9 mouse cellular contexts compared by ENCODE assay signal in the genomic region with DNA sequence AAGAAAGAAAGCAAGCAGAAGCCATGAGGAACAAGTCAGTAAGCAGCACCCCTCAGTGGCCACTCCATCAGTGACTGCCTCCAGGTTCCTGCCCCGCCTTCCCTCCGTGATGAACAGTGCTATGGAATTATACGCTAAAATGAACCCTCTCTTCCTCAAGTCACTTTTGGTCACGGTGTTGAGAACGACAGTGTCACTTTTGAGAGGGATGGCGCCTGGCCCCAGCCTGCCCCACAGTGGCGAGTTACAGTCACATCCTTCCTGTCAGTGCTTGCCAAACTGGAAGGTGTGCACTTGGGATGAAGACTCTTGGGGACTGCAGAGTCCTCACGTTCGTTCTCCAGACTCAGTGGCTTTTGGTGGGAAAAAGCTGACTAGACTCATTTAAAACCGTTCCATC. TPM values are rescaled to one million over a fixed set of nuclear protein-coding genes. Genes with fewer than 3 reads are reported as not detected.
DNase-seq lines count a peak whose midpoint lies in the region; ATAC-seq and TF ChIP-seq lines count a peak whose summit lies in the region.
"Had no signal": no experiment of that assay in that cellular context is flagged by ENCODE, and none has a peak within 500 bp of the region (broad histone marks: within the 10 kb centered on the region; RNA-seq: fewer than 3 reads in every experiment).

No protein-coding gene starts in this region.

- H3K4me1 ChIP-seq in spleen, adult 2 months (ENCODE audit: control insufficient read depth, insufficient read depth, insufficient read length), result no peaks in the 10 kb centered on the region
- no peaks in the 10 kb centered on the region for H3K4me1 ChIP-seq in forebrain, embryonic 13.5 days
- H3K4me1 ChIP-seq in midbrain, embryonic 14.5 days (ENCODE audit: control insufficient read depth, insufficient read depth, low read length), result no peaks in the 10 kb centered on the region

- ATAC-seq in forebrain, embryonic 13.5 days, result no peak
- ATAC-seq in midbrain, embryonic 14.5 days (ENCODE audit: low FRiP score, low TSS enrichment), result no peak

- no peaks in the 10 kb centered on the region for H3K36me3 ChIP-seq in spleen, adult 2 months (ENCODE audit: control insufficient read depth, insufficient read depth, low read length)
- no peaks in the 10 kb centered on the region for H3K36me3 ChIP-seq in forebrain, embryonic 13.5 days (ENCODE audit: poor library complexity, severe bottlenecking)
- no peaks in the 10 kb centered on the region for H3K36me3 ChIP-seq in midbrain, embryonic 14.5 days (ENCODE audit: control insufficient read depth, insufficient read depth, low read length)
- H3K36me3 ChIP-seq: heart, embryonic 15.5 days had no signal

- H3K4me3 ChIP-seq in spleen, adult 2 months (ENCODE audit: extremely low read depth, insufficient read depth, insufficient read length), result no peak overlapping the region
- no peak overlapping the region for H3K4me3 ChIP-seq in forebrain, embryonic 13.5 days
- no peak overlapping the region for H3K4me3 ChIP-seq in midbrain, embryonic 14.5 days (replicated peaks; ENCODE audit: low read depth, low read length)
- H3K4me3 ChIP-seq: heart, embryonic 15.5 days had no signal

- no peak overlapping the region for H3K4me2 ChIP-seq in forebrain, embryonic 13.5 days
- no peak overlapping the region for H3K4me2 ChIP-seq in midbrain, embryonic 14.5 days (ENCODE audit: low read length)
- H3K4me2 ChIP-seq: heart, embryonic 15.5 days had no signal

- no peaks in the 10 kb centered on the region for H3K27me3 ChIP-seq in spleen, adult 2 months (ENCODE audit: control insufficient read depth, insufficient read depth, low read length)
- no peaks in the 10 kb centered on the region for H3K27me3 ChIP-seq in forebrain, embryonic 13.5 days
- H3K27me3 ChIP-seq in midbrain, embryonic 14.5 days (ENCODE audit: control insufficient read depth, insufficient read depth, low read length), result no peaks in the 10 kb centered on the region
- H3K27me3 ChIP-seq: heart, embryonic 15.5 days had no signal

- H3K27ac ChIP-seq in spleen, adult 2 months (ENCODE audit: insufficient read depth, low read length), result no peak overlapping the region
- no peak overlapping the region for H3K27ac ChIP-seq in forebrain, embryonic 13.5 days
- no peak overlapping the region for H3K27ac ChIP-seq in midbrain, embryonic 14.5 days (replicated peaks; ENCODE audit: low read depth, low read length)
- H3K27ac ChIP-seq: heart, embryonic 15.5 days had no signal

- 23% methylated on average over 10 of the region's 10 CpGs for WGBS in spleen, adult 2 months
- WGBS in forebrain, embryonic 13.5 days, result 47% methylated on average over 10 of the region's 10 CpGs
- 44% methylated on average over 10 of the region's 10 CpGs for WGBS in midbrain, embryonic 14.5 days

- DNase-seq in cerebellum, postnatal 14 days, result peak; percentile 52 to 60
- no peak for DNase-seq in cerebellum, adult 11-12 months
- DNase-seq in spleen, adult 2 months (ENCODE audit: low read depth in 1 of 2, low spot score in 2 of 2), result peak in 1 of 2 experiments; percentile 15
- DNase-seq in spleen, postnatal 14 days (ENCODE audit: low spot score in 2 of 2), result no peak
- peak; percentile 56 to 69 for DNase-seq in kidney, postnatal 36 days
- peak; percentile 64 for DNase-seq in thymus, postnatal 25 days
- DNase-seq in midbrain, embryonic 14.5 days, result no peak

- no peak for TF ChIP-seq POLR2A in spleen, adult 2 months (IDR thresholded peaks at IDR 0.05; ENCODE audit: low read depth, low read length)

- H3K9ac ChIP-seq in forebrain, embryonic 13.5 days, result no peak overlapping the region
- no peak overlapping the region for H3K9ac ChIP-seq in midbrain, embryonic 14.5 days (replicated peaks; ENCODE audit: low read length)
- H3K9ac ChIP-seq: heart, embryonic 15.5 days had no signal

- no peaks in the 10 kb centered on the region for H3K9me3 ChIP-seq in forebrain, embryonic 13.5 days (replicated peaks)
- H3K9me3 ChIP-seq in midbrain, embryonic 14.5 days (ENCODE audit: control insufficient read depth, low read length), result no peaks in the 10 kb centered on the region
- H3K9me3 ChIP-seq: heart, embryonic 15.5 days had no signal

- peak; percentile 50; the same call in 1 of the 2 replicates for TF ChIP-seq CTCF in spleen, adult 2 months (IDR thresholded peaks at IDR 0.05; ENCODE audit: extremely low read depth, insufficient read depth, insufficient read length, insufficient replicate concordance)

RNA-seq across cellular contexts. Expression of gene Batf, which starts 39.1 kb away (rescaled TPM):
- polyA plus RNA-seq in spleen, adult 2 months (2012; rRNA removed), result 15.4 and 18.5 TPM in 2 replicates
- 0.38 and 0.53 TPM in 2 replicates for polyA plus RNA-seq in forebrain, embryonic 13.5 days (2015; fragmentation: Nextera tagmentation; extraction: Ambion mirVana)
- polyA plus RNA-seq in midbrain, embryonic 14.5 days (2014; fragmentation: Nextera tagmentation; extraction: Ambion mirVana), result 0.68 TPM in 1 of 2 replicates, not detected in the other

RNA-seq across cellular contexts. Expression of gene Jdp2, which starts 48.5 kb away (rescaled TPM):
- polyA plus RNA-seq in spleen, adult 2 months (2012; rRNA removed), result 8.2 and 9.6 TPM in 2 replicates
- 0.21 TPM in 1 of 2 replicates, not detected in the other for polyA plus RNA-seq in forebrain, embryonic 13.5 days (2015; fragmentation: Nextera tagmentation; extraction: Ambion mirVana)
- polyA plus RNA-seq in midbrain, embryonic 14.5 days (2014; fragmentation: Nextera tagmentation; extraction: Ambion mirVana), result 0.68 and 1.1 TPM in 2 replicates

Comparison
In these comparisons a context has a peak if more than half of its experiments do, and no peak if none do; other contexts are left out.
1. DNase-seq: peak in cerebellum, postnatal 14 days (2 of 2), kidney, postnatal 36 days (2 of 2) and thymus, postnatal 25 days (single experiment); none in cerebellum, adult 11-12 months (single experiment), spleen, postnatal 14 days (0 of 2) and midbrain, embryonic 14.5 days (single experiment).